Mouse (Mus musculus): ENCODE results near the gene Dclre1c. TPM values are rescaled to one million over a fixed set of nuclear protein-coding genes. Genes with fewer than 3 reads are reported as not detected.
"Not testable (repeated sequence)": the region's sequence is repeated elsewhere in the genome, so short reads cannot be mapped to it uniquely, and the experiment has no call there.

Gene Dclre1c
- 10 to 100 TPM; 10.2 to 11.4 TPM for total RNA-seq (2021)

GRCm38 (mm10) chr2:3423841-3424578, at the start of gene Dclre1c:
Gene Dclre1c, plus strand, starts transcription at chr2:3424131.
- peak; percentile 91 to 97 for DNase-seq (ENCODE audit: low spot score in 2 of 2)
- intact Hi-C loops (cut with DNase I) = loop anchor here (2.0 kb wide), 1 partner anchor 51 kb away; the partner anchor contains the start of gene Suv39h2

- intact Hi-C loops (cut with DNase I) = no loop called here
- DNase-seq (ENCODE audit: low spot score in 2 of 2) = no peak
These were observed 36.6 kb upstream of the Dclre1c start for GRCm38 (mm10) chr2:3387105-3387860.

GRCm38 (mm10) chr2:3391945-3392344, 32.0 kb upstream of the Dclre1c start:
- intact Hi-C loops (cut with DNase I) = no loop called here
- DNase-seq (ENCODE audit: low spot score in 2 of 2) = no peak

- intact Hi-C loops (cut with DNase I); DNase-seq (ENCODE audit: low spot score in 2 of 2): not testable (repeated sequence)
These were observed 26.8 kb upstream of the Dclre1c start, which contains the start of gene Olah for GRCm38 (mm10) chr2:3397110-3397509. Gene Olah, minus strand, starts transcription at chr2:3397210.

- intact Hi-C loops (cut with DNase I) = no loop called here
These were observed 17.9 kb upstream of the Dclre1c start for GRCm38 (mm10) chr2:3405981-3406380.

GRCm38 (mm10) chr2:3407756-3408155, 16.2 kb upstream of the Dclre1c start:
- DNase-seq (ENCODE audit: low spot score in 2 of 2) = no peak

More at GRCm38 (mm10) chr2:3405981-3406380, 17.9 kb upstream of the Dclre1c start:
- peak in 1 of 2 experiments; percentile 59 for DNase-seq (ENCODE audit: low spot score in 2 of 2)

GRCm38 (mm10) chr2:3414241-3414640, 9.7 kb upstream of the Dclre1c start:
- peak; percentile 46 to 64 for DNase-seq (ENCODE audit: low spot score in 2 of 2)
- intact Hi-C loops (cut with DNase I) = loop anchor here (2.0 to 10.0 kb wide), 2 partner anchors 65 to 299 kb away; partner anchors contain the start of gene Fam171a1

More at GRCm38 (mm10) chr2:3407756-3408155, 16.2 kb upstream of the Dclre1c start:
- intact Hi-C loops (cut with DNase I) = no loop called here

GRCm38 (mm10) chr2:3415676-3416075, 8.3 kb upstream of the Dclre1c start:
- no peak for DNase-seq (ENCODE audit: low spot score in 2 of 2)
- intact Hi-C loops (cut with DNase I) = loop anchor here (2.0 to 10.0 kb wide), 3 partner anchors 67 to 301 kb away; partner anchors contain the start of genes Cdnf, Fam171a1, Gm45902 and Hspa14

- intact Hi-C loops (cut with DNase I) = loop anchor here (5.0 to 10.0 kb wide), 2 partner anchors 93 to 304 kb away; partner anchors contain the start of genes Cdnf, Fam171a1, Gm45902 and Hspa14
- peak; percentile 94 to 97 for DNase-seq (ENCODE audit: low spot score in 2 of 2)
These were observed 5.0 kb upstream of the Dclre1c start for GRCm38 (mm10) chr2:3418883-3419431.

- peak in 1 of 2 experiments; percentile 25 for DNase-seq (ENCODE audit: low spot score in 2 of 2)
These were observed 3.8 kb upstream of the Dclre1c start for GRCm38 (mm10) chr2:3420157-3420556.

GRCm38 (mm10) chr2:3422548-3422947, 1.4 kb upstream of the Dclre1c start, which contains the start of gene Meig1:
Gene Meig1, minus strand, starts transcription at chr2:3422648.
- DNase-seq (ENCODE audit: low spot score in 2 of 2) = no peak
- intact Hi-C loops (cut with DNase I) = no loop called here

More at GRCm38 (mm10) chr2:3420157-3420556, 3.8 kb upstream of the Dclre1c start:
- intact Hi-C loops (cut with DNase I) = no loop called here

- intact Hi-C loops (cut with DNase I) = loop anchor here (2.0 kb wide), 1 partner anchor 50 kb away; the partner anchor contains the start of gene Suv39h2
- DNase-seq (ENCODE audit: low spot score in 2 of 2) = no peak
These were observed 614 bp downstream of the Dclre1c start for GRCm38 (mm10) chr2:3424579-3424910.

- DNase-seq (ENCODE audit: low spot score in 2 of 2) = no peak
- intact Hi-C loops (cut with DNase I) = no loop called here
These were observed 7.0 kb downstream of the Dclre1c start for GRCm38 (mm10) chr2:3430956-3431355.

- intact Hi-C loops (cut with DNase I) = no loop called here
- DNase-seq (ENCODE audit: low spot score in 2 of 2) = no peak
These were observed 11.6 kb downstream of the Dclre1c start for GRCm38 (mm10) chr2:3435369-3436061.

- no peak for DNase-seq (ENCODE audit: low spot score in 2 of 2)
- intact Hi-C loops (cut with DNase I) = no loop called here
These were observed 14.0 kb downstream of the Dclre1c start for GRCm38 (mm10) chr2:3437956-3438355.

GRCm38 (mm10) chr2:3444206-3444605, 20.3 kb downstream of the Dclre1c start:
- peak in 1 of 2 experiments; percentile 19 for DNase-seq (ENCODE audit: low spot score in 2 of 2)
- intact Hi-C loops (cut with DNase I) = no loop called here

GRCm38 (mm10) chr2:3445984-3446383, 22.1 kb downstream of the Dclre1c start:
- intact Hi-C loops (cut with DNase I) = no loop called here
- DNase-seq (ENCODE audit: low spot score in 2 of 2) = no peak

GRCm38 (mm10) chr2:3449431-3449830, 25.5 kb downstream of the Dclre1c start:
- peak; percentile 54 to 92 for DNase-seq (ENCODE audit: low spot score in 2 of 2)
- intact Hi-C loops (cut with DNase I) = no loop called here

- DNase-seq (ENCODE audit: low spot score in 2 of 2) = peak in 1 of 2 experiments; percentile 12
- intact Hi-C loops (cut with DNase I) = no loop called here
These were observed 29.2 kb downstream of the Dclre1c start for GRCm38 (mm10) chr2:3453096-3453495.
